Mouse (Mus musculus) v-Abl transformed pro-B cells (cell line): ENCODE results near the gene Cfap57.

Experiments
- in situ Hi-C, 2 experiments: fragments of 400-800 bp; cut with MboI; formaldehyde crosslinking; loops; one replicate each; pipeline ENCODE4 v1.15.1; 2025; ENCODE audit not compliant: unreplicated experiment in 2 of 2

The Cfap57 gene

GRCm38 (mm10) chr4:118620279-118620966 lies at the start of gene Cfap57, which contains the start of gene Ebna1bp2:
Cfap57 (minus strand) TSS chr4:118620777.
Ebna1bp2 (plus strand) TSS chr4:118620799.
- in situ Hi-C loops: loop anchor here in 1 of 2 experiments (10.0 kb wide), 1 partner anchor 186 kb away; the partner anchor contains the start of gene Cdc20

DNA sequence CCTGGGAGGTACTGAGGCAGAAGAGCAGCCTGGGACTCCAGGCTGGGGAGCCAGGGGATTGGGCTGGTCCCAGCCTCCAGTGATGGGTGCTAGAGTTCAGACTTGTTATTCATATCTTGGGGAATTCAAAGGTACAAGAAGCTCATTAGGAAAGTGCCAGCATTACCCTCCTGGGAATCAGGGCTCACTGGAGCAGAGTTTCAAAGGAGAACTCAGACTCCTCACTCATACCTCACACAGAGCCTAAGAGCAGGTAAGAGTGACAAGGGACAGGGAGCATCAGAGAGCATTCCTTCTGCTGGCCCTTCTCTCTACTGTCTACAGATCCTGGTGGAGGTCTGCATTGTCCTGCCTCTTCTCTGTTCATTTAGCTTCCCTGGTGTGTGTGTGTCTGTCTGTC lies 38.1 kb upstream of the Cfap57 start, which contains the start of gene Olfr62:
Olfr62 (plus strand) TSS at position 301 of the 400 bp plus-strand sequence.
- in situ Hi-C loops: no loop called here

DNA sequence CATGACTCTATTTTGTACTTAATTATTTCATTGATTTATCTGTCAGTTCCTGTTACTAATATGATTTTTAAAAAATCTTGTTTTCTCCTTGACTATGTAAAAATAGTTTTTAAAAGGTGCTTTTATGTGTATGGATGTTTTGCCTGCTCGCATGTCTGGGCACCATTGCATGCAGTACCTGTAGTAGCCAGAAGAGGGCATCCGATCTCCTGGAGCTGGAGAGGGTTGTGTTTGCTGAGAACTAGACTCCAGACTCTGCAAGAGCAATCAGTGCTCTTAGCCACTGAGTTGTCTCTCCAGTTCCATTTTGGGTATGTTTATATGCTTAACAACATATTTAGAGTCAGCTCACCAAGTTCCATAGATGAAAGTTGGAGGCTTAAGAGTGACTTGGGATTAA lies 24.7 kb upstream of the Cfap57 start:
- in situ Hi-C loops: loop anchor here (10.0 kb wide), 3 partner anchors 360 to 560 kb away; no protein-coding TSS in a partner anchor

DNA sequence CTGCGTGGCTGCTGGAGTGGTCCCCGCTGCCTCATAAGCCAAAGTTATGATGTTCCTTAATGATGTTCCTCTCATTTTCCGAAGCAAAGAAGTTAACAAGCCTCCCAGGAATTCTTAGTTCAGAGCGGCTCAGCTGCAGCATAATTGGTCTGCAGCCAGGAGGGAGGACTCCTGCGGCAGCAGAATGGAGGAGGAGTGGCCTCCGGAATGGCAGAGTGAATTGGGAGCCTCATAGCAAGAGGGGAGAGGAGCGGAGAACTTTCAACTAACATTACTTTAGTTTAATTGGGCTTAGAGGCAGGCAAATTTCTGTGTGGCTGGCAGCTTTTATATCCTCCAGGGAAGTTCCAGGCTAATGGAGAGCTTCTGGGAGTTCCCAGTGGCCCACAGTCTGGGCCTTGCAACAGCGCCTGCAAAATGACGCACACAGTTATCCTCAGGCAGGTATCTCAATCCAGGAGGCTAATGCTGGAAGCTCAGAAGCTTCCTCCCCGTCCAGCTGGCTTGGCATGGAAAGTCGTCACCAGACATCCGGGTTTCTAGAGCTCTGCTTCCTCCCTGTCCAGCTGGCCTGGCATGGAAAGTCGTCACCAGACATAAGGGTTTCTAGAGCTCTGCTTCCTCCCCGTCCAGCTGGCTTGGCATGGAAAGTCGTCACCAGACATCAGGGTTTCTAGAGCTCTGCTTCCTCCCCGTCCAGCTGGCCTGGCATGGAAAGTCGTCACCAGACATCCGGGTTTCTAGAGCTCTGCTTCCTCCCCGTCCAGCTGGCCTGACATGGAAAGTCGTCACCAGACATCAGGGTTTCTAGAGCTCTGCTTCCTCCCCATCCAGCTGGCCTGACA lies 22.0 kb upstream of the Cfap57 start:
- in situ Hi-C loops: loop anchor here (5.0 to 10.0 kb wide), 4 partner anchors 362 to 562 kb away; no protein-coding TSS in a partner anchor

DNA sequence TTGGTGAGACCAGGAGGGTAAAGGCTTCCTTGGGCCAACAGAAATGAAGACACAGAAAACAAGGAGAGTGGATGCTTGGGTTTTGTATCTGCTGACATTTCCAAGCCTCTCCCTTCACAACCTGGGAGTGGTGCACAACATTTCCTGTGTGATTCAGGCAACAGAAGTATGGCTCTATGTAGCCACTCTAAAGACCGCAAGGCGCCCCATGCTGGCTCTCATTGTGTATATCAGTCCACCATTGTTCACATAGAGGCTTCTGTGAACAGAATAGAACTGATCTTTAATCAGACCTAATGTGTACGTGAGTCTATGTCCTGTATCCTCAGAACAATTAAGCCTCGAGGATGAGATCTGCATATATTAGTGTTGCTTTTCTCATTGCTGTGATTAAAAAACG lies 9.7 kb upstream of the Cfap57 start:
- in situ Hi-C loops: no loop called here

DNA sequence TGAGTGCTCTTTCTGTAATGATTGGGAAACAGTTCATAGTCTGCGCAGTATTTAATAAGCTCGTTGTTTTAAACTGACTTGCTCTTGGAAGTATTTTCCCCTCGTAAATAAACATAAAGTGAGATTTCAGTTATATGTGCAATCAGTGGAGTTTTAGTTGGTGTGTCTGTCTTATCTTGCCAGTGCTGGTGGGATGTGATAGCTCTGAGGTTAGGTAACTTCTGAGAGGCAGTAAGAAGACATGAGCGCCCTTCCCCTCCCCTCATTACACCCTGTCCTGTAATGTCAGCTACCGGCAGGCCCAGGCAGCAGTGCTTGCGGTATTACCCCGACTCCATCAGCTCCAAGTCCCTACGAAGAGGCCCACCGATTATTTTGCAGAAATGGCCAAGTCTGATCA lies 1.2 kb upstream of the Cfap57 start:
- in situ Hi-C loops: loop anchor here in 1 of 2 experiments (10.0 kb wide), 1 partner anchor 187 kb away; the partner anchor contains the start of gene Cdc20

GRCm38 (mm10) chr4:118620967-118621320 lies 367 bp upstream of the Cfap57 start:
- in situ Hi-C loops: loop anchor here in 1 of 2 experiments (10.0 kb wide), 1 partner anchor 186 kb away; the partner anchor contains the start of gene Cdc20

GRCm38 (mm10) chr4:118615412-118615811 lies 5.2 kb downstream of the Cfap57 start:
- in situ Hi-C loops: no loop called here

DNA sequence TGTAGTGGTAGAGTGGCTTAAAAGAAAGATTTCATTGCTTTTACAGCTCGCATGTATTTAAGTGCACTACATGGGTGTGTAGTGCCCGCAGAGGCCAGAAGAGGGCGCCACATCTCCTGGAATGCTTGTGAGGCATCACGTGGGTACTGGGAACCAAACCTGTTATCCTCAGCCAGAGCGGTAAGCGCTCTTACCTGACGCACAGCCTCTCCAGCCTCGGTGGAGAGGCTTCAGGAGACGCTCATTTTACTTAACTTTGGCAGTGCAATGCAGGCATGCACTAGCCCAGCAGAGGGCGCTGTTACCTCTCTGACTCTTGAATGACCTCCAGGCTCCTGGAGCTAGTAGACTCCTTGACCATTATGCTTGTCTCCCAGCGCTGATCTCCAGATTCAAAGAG lies 8.0 kb downstream of the Cfap57 start:
- in situ Hi-C loops: no loop called here

- in situ Hi-C loops: no loop called here
Measured at GRCm38 (mm10) chr4:118609836-118610235, 10.7 kb downstream of the Cfap57 start.

DNA sequence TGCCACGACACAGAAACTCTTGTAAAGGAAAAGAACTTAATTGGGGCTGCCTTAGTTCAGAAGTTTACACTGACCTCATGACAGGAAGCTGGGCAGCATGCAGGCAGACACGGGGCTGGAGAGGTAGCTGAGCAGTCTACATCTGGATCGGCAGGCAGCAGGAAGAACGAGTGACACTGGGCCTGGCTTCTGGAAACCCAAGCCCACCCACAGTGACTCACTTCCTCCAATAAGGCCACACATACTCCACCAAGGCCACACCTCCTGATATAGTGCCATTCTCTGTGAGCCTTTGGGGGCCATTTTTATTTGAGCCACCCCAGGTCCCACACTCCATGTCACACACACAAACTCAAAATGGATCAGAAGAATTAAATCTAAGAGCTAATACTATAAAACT lies 16.5 kb downstream of the Cfap57 start:
- in situ Hi-C loops: no loop called here

DNA sequence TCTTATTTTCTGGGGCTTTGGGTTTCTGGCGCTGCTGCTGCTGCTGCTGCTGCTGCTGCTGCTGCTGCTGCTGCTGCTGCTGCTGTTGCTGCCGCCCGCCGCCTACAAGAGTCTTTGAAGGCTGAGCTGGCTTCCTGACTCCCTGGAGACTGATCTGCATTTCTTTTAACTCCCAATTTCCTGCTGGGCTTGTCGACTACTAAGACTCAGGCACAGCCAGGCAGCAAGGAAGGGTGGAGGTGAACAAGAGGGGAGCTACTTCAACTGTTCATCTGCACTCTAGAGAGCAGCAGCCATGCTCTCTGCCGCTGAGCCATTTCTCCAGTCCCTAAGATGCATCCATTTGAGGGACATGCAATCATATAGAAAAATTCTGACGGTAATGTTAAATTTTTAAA lies 30.8 kb downstream of the Cfap57 start:
- in situ Hi-C loops: no loop called here

- in situ Hi-C loops: no loop called here
Measured at GRCm38 (mm10) chr4:118589053-118589732, 31.4 kb downstream of the Cfap57 start.

DNA sequence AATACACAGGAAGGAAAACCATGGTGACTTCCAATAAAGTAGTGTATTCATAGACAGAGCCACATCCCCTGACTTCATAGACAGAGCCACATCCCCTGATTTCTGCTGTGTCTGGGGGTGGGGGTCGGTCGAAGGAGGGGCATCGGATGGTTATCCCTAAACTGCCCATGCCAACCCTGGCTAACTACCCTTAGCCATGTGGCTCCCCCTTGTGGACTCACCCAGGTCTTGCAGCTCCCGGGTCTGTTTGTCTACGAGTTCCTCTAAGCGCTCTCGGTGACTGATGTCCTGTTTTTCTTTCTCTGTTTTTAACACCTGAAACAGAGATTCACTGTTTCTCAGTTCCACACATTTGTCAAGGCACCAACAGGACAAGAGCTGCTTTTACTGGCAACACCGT lies 37.9 kb downstream of the Cfap57 start:
- in situ Hi-C loops: no loop called here

DNA sequence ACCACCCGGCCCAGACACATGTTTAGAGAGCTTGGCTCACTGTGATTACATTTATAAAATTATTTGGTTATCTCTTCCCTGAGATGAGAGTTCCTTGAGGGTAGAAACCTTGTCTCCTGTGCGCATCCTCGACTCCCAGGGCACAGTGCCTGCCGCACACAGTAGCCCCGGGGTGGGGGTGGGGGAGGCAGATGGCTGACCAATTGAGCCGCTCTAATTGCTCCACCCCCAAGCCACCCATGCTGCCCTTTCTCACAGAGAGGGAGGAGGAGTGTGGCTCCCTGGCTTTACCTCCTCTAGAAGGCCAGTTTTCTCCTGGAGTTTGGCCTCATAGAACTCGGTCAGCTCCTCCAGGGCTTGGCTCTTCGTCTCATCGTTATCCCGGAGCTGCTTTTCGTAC lies 39.1 kb downstream of the Cfap57 start:
- in situ Hi-C loops: no loop called here

DNA sequence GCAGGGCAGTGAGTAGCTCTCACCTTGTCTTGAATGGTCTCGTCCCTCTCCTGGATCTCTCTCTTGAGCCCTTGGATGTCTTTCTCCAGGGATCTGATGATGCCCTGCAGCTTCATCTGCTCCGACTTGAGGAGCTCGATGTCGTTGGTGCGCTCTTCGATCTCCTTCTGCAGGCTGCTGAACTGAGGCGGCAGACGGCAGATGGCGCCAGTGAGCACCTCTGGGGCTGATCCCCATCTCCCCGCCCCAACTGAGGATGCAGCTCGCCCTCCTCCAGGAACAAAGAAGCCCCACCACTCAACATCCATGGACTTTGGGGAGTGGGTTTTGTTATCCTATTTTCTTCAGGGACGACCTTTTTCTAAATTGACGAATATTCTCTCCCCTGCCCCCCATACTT lies 41.3 kb downstream of the Cfap57 start:
- in situ Hi-C loops: loop anchor here (5.0 to 10.0 kb wide), 5 partner anchors 362 to 875 kb away; no protein-coding TSS in a partner anchor

- in situ Hi-C loops: loop anchor here (5.0 to 10.0 kb wide), 5 partner anchors 359 to 871 kb away; no protein-coding TSS in a partner anchor
Measured at GRCm38 (mm10) chr4:118576097-118576496, 44.5 kb downstream of the Cfap57 start.

DNA sequence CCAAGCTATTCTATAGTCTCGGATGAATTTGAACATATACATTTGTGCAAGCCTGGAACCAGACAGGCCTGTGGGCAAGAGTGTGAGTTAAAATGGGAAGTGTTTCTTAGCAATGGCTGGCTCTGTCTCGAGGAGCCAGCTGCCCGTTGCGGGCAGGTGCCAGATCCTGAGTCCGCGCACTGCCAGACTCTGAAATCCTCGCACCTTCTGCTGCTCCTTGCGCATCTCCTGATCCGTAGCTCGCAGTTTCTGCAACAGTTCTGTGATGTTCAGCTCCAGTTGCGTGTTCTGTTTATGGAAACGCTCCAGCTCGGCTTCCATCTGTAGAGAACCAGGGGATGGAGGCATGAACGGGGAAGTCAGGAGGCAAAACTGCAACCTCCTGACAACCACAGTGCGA lies 49.1 kb downstream of the Cfap57 start:
- in situ Hi-C loops: loop anchor here (10.0 to 25.0 kb wide), 4 partner anchors 487 to 867 kb away; partner anchors contain the start of gene Gm12845 (in 1 of the 2)

- in situ Hi-C loops: loop anchor here in 1 of 2 experiments (25.0 kb wide), 1 partner anchor 857 kb away; the partner anchor contains the start of gene Gm12845
Measured at GRCm38 (mm10) chr4:118569320-118569719, 51.3 kb downstream of the Cfap57 start.

- in situ Hi-C loops: loop anchor here in 1 of 2 experiments (25.0 kb wide), 1 partner anchor 856 kb away; the partner anchor contains the start of gene Gm12845
Measured at GRCm38 (mm10) chr4:118568709-118569108, 51.9 kb downstream of the Cfap57 start.
